Mouse (Mus musculus): ENCODE results near the gene Psme2b.
"Not testable (repeated sequence)": the region's sequence is repeated elsewhere in the genome, so short reads cannot be mapped to it uniquely, and the experiment has no call there.

GRCm38 (mm10) chr11:48928068-48928467 is 17.9 kb downstream of the Psme2b start:
- not testable (repeated sequence) for TF ChIP-seq CTCF (IDR thresholded peaks at IDR 0.05; ENCODE audit: insufficient read depth, low read length)
- 0 out of 2 replicates have a peak, but pooled peaks have one; percentile 15 for TF ChIP-seq POLR2A (IDR thresholded peaks at IDR 0.05; ENCODE audit: borderline replicate concordance, extremely low read depth, low read depth, low read length)

All from lung, adult 2 months (tissue).